Mouse (Mus musculus) liver, embryonic 14.5 days (tissue): ENCODE results near the gene Esrra.

ENCODE experiments used
- CTCF ChIP-seq: IDR thresholded peaks from 2 replicates; pipeline ENCODE4 v1.5.1; 2016; ENCODE audit warnings: antibody characterized with exemption, low read depth, control low read depth
- EP300 ChIP-seq: IDR thresholded peaks from 2 replicates; pipeline ENCODE4 v1.6.1; 2016; ENCODE audit warnings: antibody characterized with exemption, low read depth

GRCm38 (mm10) chr19:6906199-6906598 lies 15.4 kb downstream of the Esrra start:
- TF ChIP-seq CTCF (no peak), EP300 (no peak)
